Mouse (Mus musculus): Measurements from ENCODE around the gene Prr11. TPM values are rescaled to one million over a fixed set of nuclear protein-coding genes. Genes with fewer than 3 reads are reported as not detected.

The Prr11 gene
- 0.20 and 0.76 TPM in 2 replicates for polyA plus RNA-seq (2012; rRNA removed; ENCODE audit: low replicate concordance)

DNA sequence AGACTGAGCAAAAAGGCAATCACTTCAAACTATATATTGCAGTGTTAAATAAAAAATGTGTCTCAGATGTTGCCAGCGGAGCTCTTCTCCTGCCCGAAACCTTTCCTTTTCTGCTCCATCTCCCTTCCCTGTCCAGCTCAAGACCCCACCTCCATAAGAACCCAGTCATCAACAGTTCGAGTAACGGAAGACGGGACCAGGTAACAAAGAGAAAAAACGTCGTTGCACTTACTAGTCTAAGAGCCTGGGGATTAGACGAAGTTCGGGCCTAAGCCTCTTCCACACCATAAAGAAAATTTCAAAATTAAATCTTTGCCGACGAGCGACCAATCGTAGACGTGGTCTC, at the start of gene Prr11:
Prr11 (minus strand) TSS at position 300 of the 346 bp plus-strand sequence.

DNA sequence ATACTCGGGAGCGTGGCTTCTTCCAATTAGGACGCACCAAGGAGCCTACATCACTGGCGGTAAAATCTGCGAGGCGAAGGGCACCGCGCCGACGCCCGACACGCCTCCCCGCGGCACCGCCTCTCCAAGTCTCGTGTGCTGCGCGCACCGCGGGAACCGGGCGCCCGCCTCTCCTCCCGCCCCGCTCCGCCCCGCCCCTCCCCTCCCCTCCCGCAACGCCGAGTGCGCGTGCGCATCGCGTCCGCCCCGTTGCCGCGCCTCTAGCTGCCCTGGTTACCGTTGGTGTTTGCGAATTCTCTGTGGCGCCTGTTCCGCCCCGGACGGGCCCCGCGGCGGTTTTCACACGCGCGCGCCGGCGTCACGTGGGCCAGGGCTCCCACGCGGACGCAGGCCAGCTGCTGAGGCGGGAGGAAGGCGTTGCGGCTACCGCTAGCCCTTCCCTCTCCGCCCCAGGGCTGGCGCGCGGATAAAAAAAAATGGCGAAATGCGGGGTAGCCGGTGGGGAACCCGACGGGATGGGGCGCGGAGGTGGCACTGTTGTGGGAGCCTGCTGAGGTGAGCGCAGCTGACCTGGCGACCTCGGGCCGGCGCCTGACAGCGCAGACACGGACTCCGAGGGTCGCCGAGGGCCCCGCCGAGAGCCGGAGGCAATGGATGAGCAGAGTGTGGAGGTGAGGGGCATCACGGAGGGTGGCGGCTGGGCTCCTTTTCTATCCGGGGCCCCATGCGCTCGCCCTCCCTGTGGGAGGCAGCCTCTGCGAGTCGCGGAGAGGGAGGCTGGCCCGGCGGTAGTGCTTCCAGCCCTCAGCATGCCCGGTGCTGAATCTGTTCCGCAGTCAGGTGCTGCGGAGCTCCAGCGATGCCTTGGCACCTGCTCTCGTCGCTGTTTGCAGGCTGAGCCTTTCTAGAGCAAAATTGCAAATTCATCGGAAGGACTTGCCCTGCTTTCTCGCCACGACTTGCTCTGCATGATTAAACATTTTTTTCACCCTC, 18.6 kb upstream of the Prr11 start, which contains the start of gene Trim37:
Trim37 (plus strand) TSS at position 254 of the 993 bp plus-strand sequence.

DNA sequence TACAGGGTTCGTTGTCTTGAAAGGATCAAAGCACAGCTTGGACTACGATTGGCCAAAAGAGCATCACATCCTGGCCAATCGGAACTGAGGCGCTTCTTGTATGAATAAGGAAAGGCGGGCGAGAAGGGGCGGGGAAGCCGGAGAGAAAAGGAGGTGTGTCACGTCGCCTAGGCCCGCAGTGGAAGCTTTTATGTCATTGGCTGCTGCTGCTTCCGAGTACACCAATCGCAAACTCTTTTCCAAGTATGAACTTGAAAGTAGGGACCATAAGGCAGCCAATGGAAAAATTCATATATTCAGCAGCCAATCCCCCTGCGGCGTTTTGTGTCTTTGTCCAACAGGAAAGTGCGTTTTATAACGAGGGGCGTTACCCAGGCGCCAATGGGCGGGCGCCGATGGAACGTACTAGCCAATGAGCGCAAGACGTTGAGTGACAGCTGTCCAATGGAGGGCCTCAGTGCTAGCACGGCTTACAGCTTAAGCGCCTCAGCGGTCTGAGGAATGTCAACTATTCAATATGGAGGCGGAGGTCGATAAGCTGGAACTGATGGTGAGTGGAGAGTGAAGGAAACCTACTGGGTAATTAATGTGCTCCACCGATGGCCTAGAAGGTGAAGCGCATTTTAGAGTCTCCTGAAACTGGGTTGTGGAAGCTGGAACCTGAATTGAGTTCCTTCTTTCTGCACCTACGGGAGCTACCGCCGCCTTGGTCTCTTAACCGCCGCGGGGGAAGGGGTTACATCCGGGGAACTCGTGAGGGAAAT, 429 bp upstream of the Prr11 start, which contains the start of gene Ska2:
Ska2 (plus strand) TSS at position 480 of the 764 bp plus-strand sequence.

DNA sequence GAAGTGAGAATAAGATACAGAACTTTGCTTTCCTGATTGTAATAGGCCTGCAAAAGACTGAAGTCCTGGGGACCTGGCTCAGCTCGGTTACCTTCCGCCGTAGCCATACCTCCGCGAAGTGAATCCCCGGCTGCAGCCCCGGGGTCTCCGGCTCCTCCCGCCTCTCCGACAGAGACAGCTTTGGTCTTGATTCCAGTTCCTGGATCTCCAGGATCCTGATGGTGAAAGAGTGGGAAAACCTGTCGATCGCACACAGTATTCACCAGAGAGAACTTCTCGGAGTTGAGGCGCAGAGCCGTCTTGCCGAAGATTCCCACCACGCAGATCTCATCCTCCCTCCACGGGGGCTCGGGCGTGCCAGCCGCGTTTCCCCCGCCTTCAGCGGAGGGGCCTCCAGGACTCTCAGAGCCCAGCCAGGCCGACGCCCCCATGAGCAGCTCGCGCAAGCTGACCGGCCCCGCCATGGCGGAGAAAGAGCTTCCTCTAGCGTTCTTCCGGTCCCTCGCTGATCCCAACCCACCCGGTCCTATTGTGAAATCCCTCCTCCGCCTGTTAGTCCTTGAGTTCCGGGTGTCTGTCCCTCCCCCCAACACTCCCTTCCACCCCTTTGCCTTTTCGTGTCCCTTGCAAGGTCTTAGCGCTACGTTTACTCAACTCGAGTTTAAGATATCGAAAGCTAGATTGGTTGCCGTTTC, 22.1 kb downstream of the Prr11 start, which contains the start of gene Smg8:
Smg8 (minus strand) TSS at position 485 of the 695 bp plus-strand sequence.

DNA sequence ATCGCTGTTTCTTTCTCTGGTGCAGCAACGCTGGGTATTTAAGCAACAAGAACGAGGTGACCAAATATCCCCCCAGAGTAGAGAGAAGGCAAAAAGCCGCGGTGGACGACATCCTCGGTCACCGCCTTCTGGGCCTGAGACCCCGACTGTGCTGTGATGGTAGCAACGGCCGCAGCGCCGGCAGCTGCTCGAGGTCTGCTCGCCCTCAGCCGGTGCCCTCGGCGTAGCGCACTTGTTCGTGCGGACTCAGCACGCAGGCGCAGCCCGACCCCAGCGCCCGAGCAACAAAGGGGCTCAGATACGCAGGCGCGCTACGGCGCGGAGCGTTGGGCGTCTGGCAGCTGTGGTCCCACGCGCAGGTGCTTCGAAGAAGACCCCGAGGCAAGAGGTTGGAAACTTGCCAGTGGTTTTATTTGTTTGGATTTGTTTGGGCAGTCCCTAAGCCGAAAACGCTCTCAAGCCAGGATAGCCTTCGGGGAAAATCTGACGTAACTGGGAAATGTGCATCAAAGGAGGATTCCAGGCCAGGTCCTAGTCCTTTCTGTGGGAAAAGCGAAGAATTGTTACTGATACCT, 34.6 kb downstream of the Prr11 start, which contains the start of gene Gdpd1:
Gdpd1 (minus strand) TSS at position 197 of the 575 bp plus-strand sequence.

Other genes starting within 250 kb of the Prr11 start
- 7.0 TPM in 2 replicates for gene Ypel2, start 115.0 kb downstream of the Prr11 start, polyA plus RNA-seq (2012; rRNA removed; ENCODE audit: low replicate concordance)
- gene Gdpd1, start 34.6 kb downstream of the Prr11 start, polyA plus RNA-seq (2012; rRNA removed; ENCODE audit: low replicate concordance) = 2.3 and 5.0 TPM in 2 replicates
- gene Smg8, start 21.9 kb downstream of the Prr11 start, polyA plus RNA-seq (2012; rRNA removed; ENCODE audit: low replicate concordance) = 5.8 and 8.8 TPM in 2 replicates
- gene Ska2, start 526 bp upstream of the Prr11 start, polyA plus RNA-seq (2012; rRNA removed; ENCODE audit: low replicate concordance) = 1.6 and 4.9 TPM in 2 replicates
- 1.5 and 2.9 TPM in 2 replicates for gene Trim37, start 18.4 kb upstream of the Prr11 start, polyA plus RNA-seq (2012; rRNA removed; ENCODE audit: low replicate concordance)